Mouse (Mus musculus) testis, postnatal 10 days (tissue): Measurements from ENCODE around the gene Arhgap44.

Experiments used
- DNase-seq: peaks from one replicate; pipeline ENCODE4 v3.0.0; 2021; ENCODE audit warnings: low spot score

The Arhgap44 gene

GRCm38 (mm10) chr11:65006047-65006446 lies 156.7 kb downstream of the Arhgap44 start:
- no peak for DNase-seq

- DNase-seq, result no peak
Observed at GRCm38 (mm10) chr11:65004836-65005235, 157.9 kb downstream of the Arhgap44 start.

DNA sequence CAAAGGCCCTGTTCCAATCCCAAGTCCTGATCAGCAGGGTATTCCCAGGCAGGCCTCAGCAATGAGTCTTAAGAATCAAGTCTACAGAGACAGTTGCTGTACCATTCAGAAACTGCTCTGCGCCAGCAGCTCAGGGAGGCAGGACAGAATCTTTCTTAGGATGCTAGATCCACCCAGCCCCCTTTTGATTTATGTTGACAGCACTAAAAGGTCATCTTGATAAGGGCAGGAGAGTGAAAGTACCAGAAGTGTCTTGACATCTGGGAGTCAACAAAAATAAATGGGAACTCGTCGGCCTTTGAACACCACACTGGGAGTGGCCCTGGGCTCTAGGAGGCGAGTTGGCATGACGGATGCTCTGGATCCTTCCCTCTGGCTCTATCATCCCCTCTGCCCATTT lies 159.2 kb downstream of the Arhgap44 start:
- no peak for DNase-seq

GRCm38 (mm10) chr11:65001729-65002128 lies 161.0 kb downstream of the Arhgap44 start:
- no peak for DNase-seq

DNA sequence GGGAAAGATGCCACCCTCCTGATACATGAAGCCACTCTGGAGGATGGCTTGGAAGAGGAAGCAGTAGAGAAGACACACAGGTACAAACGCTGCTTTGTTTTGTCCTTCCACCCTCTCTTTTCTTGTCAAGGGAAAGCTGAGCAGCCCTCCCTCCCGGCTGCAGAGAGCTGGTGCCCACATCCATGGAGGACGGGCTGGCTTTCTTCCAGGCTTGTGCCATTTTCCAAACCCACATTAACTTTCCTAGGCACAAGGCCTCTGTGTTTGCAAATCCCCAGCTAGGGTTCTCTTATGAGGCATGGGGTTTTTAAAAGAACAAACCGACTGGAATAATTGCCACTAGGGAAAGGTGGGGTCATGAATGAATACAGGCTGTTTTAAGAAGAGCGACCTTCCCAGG lies 163.1 kb downstream of the Arhgap44 start:
- DNase-seq, result no peak

DNA sequence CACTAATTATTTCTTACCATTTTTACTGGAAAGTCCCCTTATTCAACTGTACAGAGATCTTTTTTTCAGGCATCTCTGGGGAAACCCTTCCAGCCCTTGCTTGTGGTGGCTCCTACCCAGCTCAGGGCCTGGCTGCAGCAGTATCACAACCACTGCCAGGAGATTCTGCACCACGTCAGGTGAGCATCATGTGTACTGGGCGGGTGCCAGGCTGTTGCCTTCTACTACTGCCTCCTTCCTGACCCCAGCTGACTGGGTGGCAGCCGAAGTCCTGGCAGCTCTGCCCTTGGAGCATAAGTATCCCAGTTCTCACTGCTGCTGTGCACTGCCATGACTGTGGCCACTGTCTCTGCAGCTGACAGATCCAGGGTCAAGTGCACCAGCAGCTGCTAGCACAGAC lies 164.3 kb downstream of the Arhgap44 start:
- DNase-seq, result no peak

DNA sequence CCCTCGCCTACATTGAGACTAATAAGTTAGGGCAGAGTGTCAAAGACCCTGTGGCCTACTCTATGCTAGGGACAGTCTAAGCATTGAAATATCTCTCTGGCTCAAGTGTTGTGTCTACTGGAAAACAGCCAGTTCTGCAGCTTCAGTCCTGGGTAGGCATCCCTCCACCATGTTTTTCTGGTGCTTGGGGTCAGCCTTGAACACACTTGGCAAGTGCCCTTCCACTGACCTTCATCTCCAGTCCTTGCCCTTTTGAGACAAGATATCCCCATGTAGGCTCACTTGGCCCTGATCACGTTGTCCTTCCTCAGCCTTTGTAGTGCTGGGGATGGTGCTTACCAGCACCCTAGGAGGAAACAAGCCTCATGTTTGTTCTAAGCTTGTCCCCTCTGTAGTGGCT lies 174.2 kb downstream of the Arhgap44 start:
- DNase-seq, result no peak

GRCm38 (mm10) chr11:64979489-64979845 lies 183.3 kb downstream of the Arhgap44 start:
- no peak for DNase-seq

- DNase-seq, result peak; percentile 97
Observed at GRCm38 (mm10) chr11:64978720-64979488, 183.9 kb downstream of the Arhgap44 start, which contains the start of gene Elac2. Elac2 (plus strand) TSS chr11:64979038.

GRCm38 (mm10) chr11:64972418-64972817 lies 190.3 kb downstream of the Arhgap44 start:
- no peak for DNase-seq

DNA sequence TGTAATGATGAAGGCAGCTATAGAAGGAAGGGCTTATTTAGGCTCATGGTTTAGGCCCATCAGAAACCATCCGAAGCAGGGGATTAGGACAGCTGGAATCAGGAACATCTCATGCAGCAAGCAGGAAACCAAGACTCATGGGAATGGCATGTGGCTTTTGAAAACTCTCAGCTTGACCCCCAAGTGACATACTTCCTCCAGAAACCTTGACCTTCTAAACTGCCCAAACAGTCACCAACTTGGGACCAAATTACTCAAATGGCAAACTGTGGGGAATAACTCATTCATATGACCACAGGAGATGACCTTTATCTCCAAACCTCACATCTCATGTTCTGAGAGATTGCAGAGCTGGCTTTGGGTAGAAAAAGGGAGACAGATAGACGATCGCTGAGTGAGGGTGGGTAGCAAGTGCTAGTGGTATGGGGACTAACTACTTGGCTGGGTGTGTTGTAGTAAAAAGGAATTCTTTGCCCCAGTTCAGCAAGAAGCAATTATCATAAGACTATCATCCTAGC lies 191.2 kb downstream of the Arhgap44 start:
- no peak for DNase-seq

- DNase-seq, result no peak
Observed at GRCm38 (mm10) chr11:64968939-64969342, 193.8 kb downstream of the Arhgap44 start.

DNA sequence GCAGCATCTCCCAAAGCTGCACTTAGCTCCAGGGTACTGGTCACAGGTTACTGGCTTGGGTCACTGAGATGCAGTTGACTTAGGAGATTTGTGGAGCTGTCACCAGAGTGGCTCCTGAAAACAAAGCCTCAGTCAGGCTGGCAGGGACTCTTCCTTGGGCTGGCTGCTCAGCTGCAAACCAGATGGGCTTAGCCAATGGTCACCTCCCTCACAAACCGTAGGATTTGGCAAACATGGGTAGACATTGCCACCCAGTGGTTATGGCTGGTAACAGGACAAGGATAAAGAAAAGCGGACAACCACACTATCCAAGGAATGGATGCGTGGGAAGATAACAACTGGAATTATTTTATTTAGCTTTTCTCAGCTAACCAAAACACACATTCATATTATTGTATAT lies 194.3 kb downstream of the Arhgap44 start:
- DNase-seq, result peak; percentile 78

GRCm38 (mm10) chr11:64962629-64963028 lies 200.1 kb downstream of the Arhgap44 start:
- no peak for DNase-seq

DNA sequence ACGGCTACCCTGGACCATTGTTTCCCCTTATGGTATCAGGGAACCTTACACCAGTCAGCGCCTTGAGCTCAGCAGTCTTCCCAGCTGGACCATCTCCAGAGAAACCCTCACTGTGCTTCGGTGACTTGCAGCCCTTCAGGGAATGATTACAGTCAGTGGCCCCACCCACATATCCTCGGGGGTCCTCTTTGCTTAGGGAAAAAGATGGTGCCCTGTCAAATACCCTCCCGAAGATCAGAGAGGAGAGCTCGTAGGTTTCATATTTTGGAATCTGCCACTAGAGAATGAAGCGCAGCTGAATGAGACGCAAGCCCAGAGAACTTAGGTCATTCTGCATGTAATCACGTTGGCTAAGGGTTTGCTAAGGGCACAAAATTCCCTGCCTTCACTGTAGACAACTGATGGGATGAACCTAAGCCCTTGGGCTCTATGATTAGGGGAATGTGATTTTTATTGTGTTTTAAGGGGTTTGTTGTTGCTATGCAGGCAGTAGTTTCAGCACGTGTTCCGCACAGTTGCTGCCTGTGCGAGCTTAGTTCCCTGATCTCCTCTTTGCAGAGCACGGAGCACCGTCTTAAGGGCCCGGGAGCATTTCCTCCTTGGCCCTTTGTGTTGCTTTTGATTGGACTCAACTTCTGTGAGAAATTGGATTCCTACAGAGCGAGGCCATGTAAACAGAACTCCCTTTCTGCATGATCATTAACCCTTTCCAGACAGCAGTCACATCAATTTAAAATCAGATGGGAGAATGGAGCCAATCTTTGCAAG lies 205.6 kb downstream of the Arhgap44 start:
- no peak for DNase-seq
